Mouse (Mus musculus) intestine, embryonic 14.5 days (tissue): ENCODE results near the gene Mxi1. TPM values are rescaled to one million over a fixed set of nuclear protein-coding genes. Genes with fewer than 3 reads are reported as not detected.

ENCODE experiments used
- ATAC-seq: fragments of 200-750 bp; cut with Nextera tagmentation; replicated peaks from 2 replicates; pipeline ENCODE4 v1.8.0; 2017; ENCODE audit warnings: low read depth, moderate number of reproducible peaks, moderate TSS enrichment, moderate library complexity; ENCODE audit not compliant: low FRiP score, low TSS enrichment
- DNase-seq: peaks from one replicate; pipeline ENCODE4 v3.0.0-alpha.2; 2018; ENCODE audit warnings: low spot score
- H3K27ac ChIP-seq: fragments of 300-500 bp; sonication (generic); 2 replicates; pipeline ENCODE4 v1.5.1; 2014; ENCODE audit warnings: low read depth, mild to moderate bottlenecking, control low read depth
- H3K27me3 ChIP-seq: fragments of 300-500 bp; sonication (generic); replicated peaks from 2 replicates; pipeline ENCODE4 v1.6.1; 2014; ENCODE audit warnings: low read length, control low read depth; ENCODE audit not compliant: control insufficient read depth, insufficient read depth
- H3K36me3 ChIP-seq: fragments of 300-500 bp; sonication (generic); 2 replicates; pipeline ENCODE4 v1.6.1; 2014; ENCODE audit warnings: low read length, control low read depth; ENCODE audit not compliant: control insufficient read depth, insufficient read depth
- H3K4me1 ChIP-seq: fragments of 300-500 bp; sonication (generic); replicated peaks from 2 replicates; pipeline ENCODE4 v1.6.1; 2014; ENCODE audit warnings: low read length, control low read depth, mixed read lengths; ENCODE audit not compliant: control insufficient read depth, insufficient read depth
- H3K4me2 ChIP-seq: fragments of 300-500 bp; sonication (generic); 2 replicates; pipeline ENCODE4 v1.6.1; 2014; ENCODE audit warnings: low read length
- H3K4me3 ChIP-seq: fragments of 300-500 bp; sonication (generic); 2 replicates; pipeline ENCODE4 v1.5.1; 2014; ENCODE audit warnings: low read depth, low read length, control low read depth, mixed read lengths
- H3K9ac ChIP-seq: fragments of 300-500 bp; sonication (generic); 2 replicates; pipeline ENCODE4 v1.6.1; 2014; ENCODE audit warnings: mild to moderate bottlenecking, low read length
- H3K9me3 ChIP-seq: fragments of 300-500 bp; sonication (generic); 2 replicates; pipeline ENCODE4 v1.6.1; 2016; ENCODE audit warnings: low read length, control low read depth; ENCODE audit not compliant: control insufficient read depth
- WGBS: fragments of 180-500 bp; shearing (Covaris S2); extraction: QIAGEN DNeasy Blood & Tissue Kit; methylation state at CpG from one replicate; pipeline ENCODE4 v1.1.7; 2014; 5-methylcytosine and 5-hydroxymethylcytosine counted together
- polyA plus RNA-seq: library from polyadenylated mRNA; unstranded; fragments of >200 nt; fragmentation: Nextera tagmentation; extraction: Ambion mirVana; gene quantifications from 2 replicates; pipeline ENCODE4 v1.2.1, GENCODE M21; 2014

The Mxi1 gene
- polyA plus RNA-seq, 1 experiment from 2014 or later, result 37.5 TPM

DNA sequence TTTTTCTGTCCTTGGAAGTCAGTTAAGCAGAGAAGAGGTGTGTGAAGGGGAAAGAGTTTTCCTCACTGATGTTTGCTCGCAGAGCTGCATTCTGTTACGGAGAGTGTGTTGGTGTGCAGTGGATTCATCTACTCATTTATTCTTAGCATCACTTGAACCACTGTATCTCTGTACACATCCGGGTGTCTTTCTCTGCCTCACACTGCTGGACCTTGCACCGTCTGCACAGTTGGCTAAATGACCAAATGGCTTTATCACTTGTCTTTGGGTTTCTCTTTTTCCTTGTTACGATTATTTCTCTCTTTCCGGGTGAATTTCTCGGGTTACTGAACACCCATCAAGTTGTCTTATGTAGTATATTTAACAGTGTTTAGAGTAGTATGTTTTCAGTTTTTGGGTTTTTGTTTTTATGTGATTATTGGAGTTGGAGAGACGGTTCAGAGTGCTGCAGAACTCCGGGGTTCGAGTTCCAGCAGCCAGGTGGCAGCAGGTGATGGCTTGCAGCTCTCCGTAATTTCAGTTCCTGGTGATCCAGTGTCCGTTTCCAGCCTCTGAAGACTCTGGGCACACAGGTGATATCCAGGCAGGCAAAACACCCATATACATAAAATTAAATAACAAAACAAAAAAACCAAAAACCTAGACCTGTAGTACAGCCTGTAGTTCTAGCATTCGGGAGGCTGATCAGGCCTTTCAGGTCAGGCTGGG lies 33.0 kb downstream of the Mxi1 start:
- Histone ChIP-seq H3K9ac (no peak overlapping the region), H3K27ac (no peak overlapping the region), H3K9me3 (no peaks in the 10 kb centered on the region), H3K36me3 (peaks cover 7% of the 10 kb centered on the region; the same call in 1 of the 2 replicates), H3K4me2 (no peak overlapping the region), H3K4me3 (no peak overlapping the region), H3K4me1 (peaks cover 7% of the 10 kb centered on the region; the same call in 1 of the 2 replicates), H3K27me3 (no peaks in the 10 kb centered on the region)
- 88% methylated on average over 13 of the region's 13 CpGs for WGBS
- no peak for DNase-seq
- no peak for ATAC-seq

DNA sequence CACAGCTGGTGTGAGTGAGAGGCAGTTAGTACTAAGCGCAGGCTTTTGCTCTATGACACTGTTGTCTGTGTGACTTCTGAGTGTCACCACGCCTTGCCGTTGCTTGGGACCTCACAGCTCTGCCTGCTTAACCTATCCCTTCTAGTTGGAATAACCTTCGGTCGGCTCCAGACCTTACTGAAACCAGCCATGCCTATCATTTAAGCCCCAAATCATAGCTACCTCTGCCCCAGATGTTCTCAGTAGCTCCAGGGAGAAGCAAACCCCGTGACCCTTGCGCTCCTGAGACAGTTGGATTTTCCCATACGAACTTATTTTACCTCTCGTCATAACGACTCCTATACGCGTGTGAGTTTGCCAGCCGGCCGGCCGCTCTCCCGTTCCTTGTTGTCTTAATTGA lies 33.7 kb downstream of the Mxi1 start:
- 86% methylated on average over 16 of the region's 16 CpGs for WGBS
- Histone ChIP-seq H3K9ac (no peak overlapping the region), H3K4me3 (no peak overlapping the region), H3K4me2 (no peak overlapping the region), H3K27me3 (no peaks in the 10 kb centered on the region), H3K9me3 (no peaks in the 10 kb centered on the region), H3K4me1 (peaks cover 7% of the 10 kb centered on the region; the same call in 1 of the 2 replicates), H3K36me3 (0 out of 2 replicates have a peak, but pooled peaks cover 6% of the 10 kb centered on the region), H3K27ac (no peak overlapping the region)
- no peak for DNase-seq
- no peak for ATAC-seq

DNA sequence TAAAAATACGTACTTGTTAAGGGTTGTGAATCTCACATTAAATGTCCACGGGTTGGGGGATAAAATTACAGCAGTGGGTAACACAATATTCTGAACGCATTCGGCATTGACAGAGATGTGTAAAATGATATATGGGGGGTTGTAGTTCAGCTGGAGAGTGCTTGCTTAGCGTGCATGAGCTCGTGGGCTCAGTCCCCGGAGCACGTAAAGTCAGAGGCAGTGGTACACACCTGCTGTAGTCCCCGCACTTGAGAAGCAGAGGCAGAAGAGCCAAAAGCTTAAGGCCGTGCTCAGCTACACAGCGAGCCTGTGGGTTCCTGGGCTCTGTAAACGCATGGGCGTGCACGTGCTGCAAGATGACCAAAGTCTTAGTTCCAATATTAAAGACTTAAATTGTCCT lies 35.4 kb downstream of the Mxi1 start:
- no peak overlapping the region for H3K9ac ChIP-seq
- 74% methylated on average over 14 of the region's 14 CpGs for WGBS
- DNase-seq, result no peak
- no peak for ATAC-seq
- no peak overlapping the region for H3K27ac ChIP-seq
- no peaks in the 10 kb centered on the region; the same call in 1 of the 2 replicates for H3K4me1 ChIP-seq
- H3K27me3 ChIP-seq, result no peaks in the 10 kb centered on the region
- no peaks in the 10 kb centered on the region for H3K9me3 ChIP-seq
- H3K36me3 ChIP-seq, result peaks cover 8% of the 10 kb centered on the region; the same call in 1 of the 2 replicates
- H3K4me3 ChIP-seq, result no peak overlapping the region
- no peak overlapping the region for H3K4me2 ChIP-seq

- DNase-seq (no peak), ATAC-seq (no peak)
- H3K27me3 ChIP-seq, result no peaks in the 10 kb centered on the region
- H3K27ac ChIP-seq, result no peak overlapping the region
- no peaks in the 10 kb centered on the region for H3K9me3 ChIP-seq
- H3K4me1 ChIP-seq, result no peaks in the 10 kb centered on the region; the same call in 1 of the 2 replicates
- 87% methylated on average over 7 of the region's 7 CpGs for WGBS
- H3K9ac ChIP-seq, result no peak overlapping the region
- no peak overlapping the region for H3K4me2 ChIP-seq
- H3K36me3 ChIP-seq, result peaks cover 12% of the 10 kb centered on the region
- H3K4me3 ChIP-seq, result no peak overlapping the region
These were observed 43.5 kb downstream of the Mxi1 start for GRCm38 (mm10) chr19:53353864-53354263.

GRCm38 (mm10) chr19:53354271-53355000 lies 44.1 kb downstream of the Mxi1 start:
- 81% methylated on average over 7 of the region's 7 CpGs for WGBS
- Histone ChIP-seq H3K9ac (no peak overlapping the region), H3K9me3 (no peaks in the 10 kb centered on the region), H3K4me2 (no peak overlapping the region), H3K4me1 (peaks cover 5% of the 10 kb centered on the region), H3K27ac (no peak overlapping the region), H3K36me3 (peaks cover 12% of the 10 kb centered on the region), H3K27me3 (no peaks in the 10 kb centered on the region), H3K4me3 (no peak overlapping the region)
- ATAC-seq (no peak), DNase-seq (no peak)

DNA sequence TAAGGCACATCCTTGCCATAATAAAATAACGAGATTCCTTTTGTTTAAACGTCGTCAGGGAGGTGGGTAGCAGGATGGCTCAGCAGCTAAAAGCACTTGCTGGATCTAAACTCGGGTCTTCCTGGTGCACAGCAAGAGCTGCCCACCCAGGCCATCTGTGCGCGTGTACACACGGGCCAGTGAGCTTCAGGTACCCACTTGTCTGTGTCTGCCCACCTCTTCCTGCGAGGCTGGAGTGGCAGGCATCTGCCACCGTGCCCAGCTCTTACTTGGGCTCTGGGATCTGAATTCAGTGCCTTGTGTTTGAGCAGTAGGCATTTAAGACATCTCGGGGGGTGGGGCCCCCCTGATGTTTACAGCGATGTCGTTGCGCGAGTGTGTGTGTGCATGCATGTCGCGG lies 44.7 kb downstream of the Mxi1 start:
- Histone ChIP-seq H3K4me3 (no peak overlapping the region), H3K4me2 (no peak overlapping the region), H3K9ac (no peak overlapping the region), H3K27me3 (no peaks in the 10 kb centered on the region), H3K27ac (no peak overlapping the region), H3K4me1 (peaks cover 11% of the 10 kb centered on the region), H3K36me3 (peaks cover 12% of the 10 kb centered on the region), H3K9me3 (no peaks in the 10 kb centered on the region)
- 81% methylated on average over 16 of the region's 16 CpGs for WGBS
- DNase-seq (no peak), ATAC-seq (no peak)

GRCm38 (mm10) chr19:53359160-53360033 lies 49.1 kb downstream of the Mxi1 start:
- Histone ChIP-seq H3K9ac (no peak overlapping the region), H3K4me1 (peaks cover 27% of the 10 kb centered on the region), H3K27me3 (no peaks in the 10 kb centered on the region), H3K4me3 (no peak overlapping the region), H3K36me3 (no peaks in the 10 kb centered on the region), H3K27ac (peak overlapping the region; percentile 47), H3K9me3 (no peaks in the 10 kb centered on the region), H3K4me2 (peak overlapping the region; percentile 33)
- DNase-seq, result no peak
- peak; percentile 59; the same call in 1 of the 2 replicates for ATAC-seq
- WGBS, result 54% methylated on average over 22 of the region's 22 CpGs

DNA sequence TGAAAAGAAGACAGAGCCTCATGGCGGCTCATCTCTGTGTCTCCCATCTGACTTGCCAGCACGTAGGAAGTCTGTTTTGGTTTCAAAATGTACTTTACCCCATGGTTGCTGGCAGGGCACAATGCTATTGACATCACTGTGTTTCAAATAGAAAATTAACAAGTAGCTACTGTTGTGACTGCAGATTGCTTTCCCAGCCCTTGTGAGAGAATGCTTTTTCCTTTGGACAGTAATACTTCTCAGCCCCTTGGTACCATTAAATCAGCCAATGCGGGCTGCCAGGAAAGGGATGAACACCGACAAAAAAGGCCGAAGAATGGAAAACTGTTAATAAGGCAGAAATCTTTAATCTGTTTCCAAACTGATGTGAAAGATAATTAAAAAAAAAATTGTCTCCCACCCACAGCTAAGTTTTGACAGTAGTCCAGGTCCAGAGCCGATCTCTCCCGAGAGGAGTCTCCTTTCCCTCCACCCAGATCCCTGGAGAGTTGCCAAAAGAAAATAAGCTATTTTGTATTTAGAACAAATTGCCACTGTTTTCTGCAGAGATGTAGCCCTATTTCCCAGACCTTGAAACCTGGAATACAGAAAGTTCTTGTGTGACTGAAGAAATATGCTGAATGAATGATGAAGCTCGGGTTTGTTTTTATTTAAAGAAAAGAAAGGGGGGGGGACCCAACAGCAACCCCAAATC lies 50.1 kb downstream of the Mxi1 start:
- Histone ChIP-seq H3K4me1 (peaks cover 34% of the 10 kb centered on the region), H3K4me3 (no peak overlapping the region), H3K9ac (no peak overlapping the region), H3K4me2 (peak overlapping the region; percentile 33; the same call in 1 of the 2 replicates), H3K9me3 (no peaks in the 10 kb centered on the region), H3K36me3 (no peaks in the 10 kb centered on the region), H3K27ac (peak overlapping the region; percentile 47; the same call in 1 of the 2 replicates), H3K27me3 (no peaks in the 10 kb centered on the region)
- no peak for ATAC-seq
- DNase-seq, result no peak
- 60% methylated on average over 8 of the region's 8 CpGs for WGBS
